In genomic region chr2:172889222-172889621, GRCm38 (mm10) we compare ENCODE assay signal across 21 mouse cellular contexts. TPM values are rescaled to one million over a fixed set of nuclear protein-coding genes. Genes with fewer than 3 reads are reported as not detected.
A peak's percentile ranks its signal among the peaks of the same experiment; 100 is the strongest.
DNase-seq lines count a peak whose midpoint lies in the region; ATAC-seq lines count a peak whose summit lies in the region.
"Had no signal": no experiment of that assay in that cellular context is flagged by ENCODE, and none has a peak within 500 bp of the region (broad histone marks: within the 10 kb centered on the region; RNA-seq: fewer than 3 reads in every experiment).

No protein-coding gene starts in this region.

- peak overlapping the region; percentile 37 for H3K4me2 ChIP-seq in kidney, embryonic 15.5 days
- no peak overlapping the region for H3K4me2 ChIP-seq in neural tube, embryonic 15.5 days
- H3K4me2 ChIP-seq: embryonic facial prominence, embryonic 15.5 days; limb, embryonic 15.5 days; lung, embryonic 14.5 days had no signal

- no peak overlapping the region for H3K4me3 ChIP-seq in embryonic facial prominence, embryonic 10.5 days
- no peak overlapping the region for H3K4me3 ChIP-seq in kidney, embryonic 15.5 days (replicated peaks)
- H3K4me3 ChIP-seq in neural tube, embryonic 15.5 days (replicated peaks) = no peak overlapping the region
- H3K4me3 ChIP-seq: embryonic facial prominence, embryonic 15.5 days; limb, embryonic 15.5 days had no signal

- H3K4me1 ChIP-seq in embryonic facial prominence, embryonic 10.5 days = peaks cover 46% of the 10 kb centered on the region
- H3K4me1 ChIP-seq in kidney, embryonic 15.5 days = peaks cover 49% of the 10 kb centered on the region
- H3K4me1 ChIP-seq in neural tube, embryonic 15.5 days = no peaks in the 10 kb centered on the region

- H3K36me3 ChIP-seq in embryonic facial prominence, embryonic 10.5 days (replicated peaks) = peaks cover 44% of the 10 kb centered on the region
- H3K36me3 ChIP-seq in kidney, embryonic 15.5 days = peaks cover 28% of the 10 kb centered on the region
- no peaks in the 10 kb centered on the region for H3K36me3 ChIP-seq in neural tube, embryonic 15.5 days
- H3K36me3 ChIP-seq: G1E had no signal

- 70% methylated on average over 12 of the region's 12 CpGs for WGBS in embryonic facial prominence, embryonic 10.5 days
- 53% methylated on average over 12 of the region's 12 CpGs for WGBS in kidney, embryonic 15.5 days
- WGBS in neural tube, embryonic 15.5 days = 64% methylated on average over 12 of the region's 12 CpGs

- peak; percentile 74 for ATAC-seq in kidney, embryonic 15.5 days (replicated peaks; ENCODE audit: low FRiP score)
- ATAC-seq in neural tube, embryonic 15.5 days (ENCODE audit: low FRiP score) = no peak
- ATAC-seq: hindbrain, embryonic 16.5 days; intestine, embryonic 16.5 days; midbrain, embryonic 16.5 days had no signal

- no peaks in the 10 kb centered on the region for H3K9me3 ChIP-seq in embryonic facial prominence, embryonic 10.5 days
- H3K9me3 ChIP-seq in kidney, embryonic 15.5 days (replicated peaks) = no peaks in the 10 kb centered on the region
- H3K9me3 ChIP-seq in neural tube, embryonic 15.5 days (replicated peaks) = no peaks in the 10 kb centered on the region
- H3K9me3 ChIP-seq: embryonic facial prominence, embryonic 15.5 days; limb, embryonic 15.5 days had no signal

- intact Hi-C loops in heart, postnatal 14 days (cut with DNase I) = no loop called here

- no peak overlapping the region for H3K9ac ChIP-seq in kidney, embryonic 15.5 days
- no peak overlapping the region for H3K9ac ChIP-seq in neural tube, embryonic 15.5 days (replicated peaks)
- H3K9ac ChIP-seq: embryonic facial prominence, embryonic 15.5 days; limb, embryonic 15.5 days; liver, embryonic 14.5 days; lung, embryonic 14.5 days had no signal

- DNase-seq in embryonic facial prominence, embryonic 10.5 days (ENCODE audit: low spot score) = no peak
- peak; percentile 54 for DNase-seq in kidney, adult 11 months
- peak; percentile 51 to 57 for DNase-seq in kidney, postnatal 36 days
- DNase-seq in urinary bladder, adult 18-20 months (ENCODE audit: low spot score in 2 of 2) = no peak
- DNase-seq in heart, postnatal 14 days = no peak
- no peak for DNase-seq in left cerebral cortex, adult 11 months (ENCODE audit: low spot score)
- DNase-seq: B cell, adult 2 months; cerebellum, adult 11-12 months; cerebellum, postnatal 25 days had no signal

- 0 out of 2 replicates have a peak overlapping the region, but pooled peaks have one; percentile 14 for H3K27ac ChIP-seq in embryonic facial prominence, embryonic 10.5 days (replicated peaks)
- peak overlapping the region; percentile 87 for H3K27ac ChIP-seq in kidney, embryonic 15.5 days
- H3K27ac ChIP-seq in neural tube, embryonic 15.5 days (replicated peaks) = no peak overlapping the region
- H3K27ac ChIP-seq: embryonic facial prominence, embryonic 15.5 days; limb, embryonic 15.5 days; liver, embryonic 14.5 days; stomach, postnatal 0 days had no signal

- no peaks in the 10 kb centered on the region for H3K27me3 ChIP-seq in embryonic facial prominence, embryonic 10.5 days (replicated peaks; ENCODE audit: low read depth, poor library complexity, severe bottlenecking)
- H3K27me3 ChIP-seq in kidney, embryonic 15.5 days = no peaks in the 10 kb centered on the region
- no peaks in the 10 kb centered on the region for H3K27me3 ChIP-seq in neural tube, embryonic 15.5 days (replicated peaks)
- H3K27me3 ChIP-seq: CH12.LX; embryonic facial prominence, embryonic 15.5 days; limb, embryonic 15.5 days had no signal

RNA-seq across cellular contexts. Expression of gene Bmp7, which starts 50.9 kb away (rescaled TPM):
- 19.8 and 20.9 TPM in 2 replicates for polyA plus RNA-seq in embryonic facial prominence, embryonic 10.5 days (2016; fragmentation: Nextera tagmentation; extraction: Ambion mirVana)
- 43.0 and 46.3 TPM in 2 replicates for polyA plus RNA-seq in kidney, embryonic 15.5 days (2015; fragmentation: Nextera tagmentation; extraction: Ambion mirVana)
- total RNA-seq in heart, postnatal 14 days (2021) = 1 to 10 TPM; 1.7 to 2.6 TPM
- polyA plus RNA-seq in neural tube, embryonic 15.5 days (2015; fragmentation: Nextera tagmentation; extraction: Ambion mirVana) = 13.4 and 13.7 TPM in 2 replicates
- polyA plus RNA-seq: G1E had no signal

Comparison
In these comparisons a context has a peak if more than half of its experiments do, and no peak if none do; other contexts are left out.
1. DNase-seq: peak in kidney, adult 11 months (single experiment) and kidney, postnatal 36 days (2 of 2); none in embryonic facial prominence, embryonic 10.5 days (single experiment), urinary bladder, adult 18-20 months (0 of 2), heart, postnatal 14 days (0 of 2) and left cerebral cortex, adult 11 months (single experiment).